Mouse (Mus musculus) megakaryocyte-erythroid progenitor cell, adult 5-6 weeks (primary cell): Measurements from ENCODE around the gene Prkn. TPM values are rescaled to one million over a fixed set of nuclear protein-coding genes. Genes with fewer than 3 reads are reported as not detected.

Experiments
- ATAC-seq: replicated peaks from 2 replicates; pipeline ENCODE4 v1.8.0; 2016; ENCODE audit warnings: mild to moderate bottlenecking, inconsistent platforms; ENCODE audit not compliant: severe bottlenecking, poor library complexity, low FRiP score, low TSS enrichment
- total RNA-seq, 2 experiments: library from RNA; stranded (forward) in 1 of 2; stranded (reverse) in 1 of 2; fragments of 200-1000, 215-1000 nt in 1 of 2; fragments of >200 nt in 1 of 2; fragmentation: Nextera tagmentation in 1 of 2; gene quantifications; 2 replicates each; pipeline ENCODE4 v1.2.3; 2014 to 2017

The Prkn gene
- total RNA-seq, 2 experiments from 2014 or later: 3.1 to 5.9 TPM

- ATAC-seq: no peak
Measured at GRCm38 (mm10) chr17:11765581-11765980, 925.4 kb downstream of the Prkn start.

- ATAC-seq: no peak
Measured at GRCm38 (mm10) chr17:11767301-11767700, 927.1 kb downstream of the Prkn start.

- ATAC-seq: no peak
Measured at GRCm38 (mm10) chr17:11768345-11768744, 928.2 kb downstream of the Prkn start.

GRCm38 (mm10) chr17:11768971-11769370, 928.8 kb downstream of the Prkn start:
- no peak for ATAC-seq

GRCm38 (mm10) chr17:11769513-11769912, 929.3 kb downstream of the Prkn start:
- ATAC-seq: no peak

GRCm38 (mm10) chr17:11779547-11779946, 939.4 kb downstream of the Prkn start:
- no peak for ATAC-seq

- no peak for ATAC-seq
Measured at GRCm38 (mm10) chr17:11780005-11780404, 939.8 kb downstream of the Prkn start.

- ATAC-seq: peak; percentile 44; the same call in 1 of the 2 replicates
Measured at GRCm38 (mm10) chr17:11780805-11781481, 940.8 kb downstream of the Prkn start.

- peak; percentile 77 for ATAC-seq
Measured at GRCm38 (mm10) chr17:11788270-11788936, 948.2 kb downstream of the Prkn start.

GRCm38 (mm10) chr17:11795979-11796378, 955.8 kb downstream of the Prkn start:
- ATAC-seq: no peak; the same call in 1 of the 2 replicates

- ATAC-seq: no peak
Measured at GRCm38 (mm10) chr17:11801226-11801625, 961.0 kb downstream of the Prkn start.

- no peak for ATAC-seq
Measured at GRCm38 (mm10) chr17:11807280-11807679, 967.1 kb downstream of the Prkn start.

- no peak for ATAC-seq
Measured at GRCm38 (mm10) chr17:11817886-11818285, 977.7 kb downstream of the Prkn start.

- ATAC-seq: no peak
Measured at GRCm38 (mm10) chr17:11819506-11819905, 979.3 kb downstream of the Prkn start.

- no peak for ATAC-seq
Measured at GRCm38 (mm10) chr17:11820757-11821156, 980.6 kb downstream of the Prkn start.

GRCm38 (mm10) chr17:11829501-11829900, 989.3 kb downstream of the Prkn start:
- no peak for ATAC-seq

- ATAC-seq: no peak
Measured at GRCm38 (mm10) chr17:11837121-11837520, 996.9 kb downstream of the Prkn start.

GRCm38 (mm10) chr17:11844436-11844835, 1004.3 kb downstream of the Prkn start:
- no peak for ATAC-seq

- peak; percentile 23; the same call in 1 of the 2 replicates for ATAC-seq
Measured at GRCm38 (mm10) chr17:11844989-11845388, 1004.8 kb downstream of the Prkn start.

- peak; percentile 88 for ATAC-seq
Measured at GRCm38 (mm10) chr17:11845506-11845905, 1005.3 kb downstream of the Prkn start.

GRCm38 (mm10) chr17:11854571-11854970, 1014.4 kb downstream of the Prkn start:
- ATAC-seq: no peak
